Mouse (Mus musculus) kidney, postnatal 0 days (tissue): ENCODE measurements around the gene Afap1l2. TPM values are rescaled to one million over a fixed set of nuclear protein-coding genes. Genes with fewer than 3 reads are reported as not detected.

Experiments used
- ATAC-seq: fragments of 200-750 bp; cut with Nextera tagmentation; replicated peaks from 2 replicates; pipeline ENCODE4 v1.8.0; 2017; ENCODE audit warnings: low read depth, moderate number of reproducible peaks, moderate TSS enrichment, moderate library complexity; ENCODE audit not compliant: low FRiP score
- DNase-seq: peaks from one replicate; pipeline ENCODE4 v3.0.0-alpha.2; 2016; ENCODE audit warnings: low spot score
- H3K27ac ChIP-seq: fragments of 300-500 bp; sonication (generic); 2 replicates; pipeline ENCODE4 v1.5.1; 2014; ENCODE audit warnings: mild to moderate bottlenecking
- H3K27me3 ChIP-seq: fragments of 300-500 bp; sonication (generic); 2 replicates; pipeline ENCODE4 v1.6.1; 2014; ENCODE audit warnings: low read length, mixed read lengths; ENCODE audit not compliant: insufficient read depth
- H3K36me3 ChIP-seq: fragments of 300-500 bp; sonication (generic); 2 replicates; pipeline ENCODE4 v1.6.1; 2014; ENCODE audit warnings: low read length, mixed read lengths; ENCODE audit not compliant: insufficient read depth
- H3K4me1 ChIP-seq: fragments of 300-500 bp; sonication (generic); replicated peaks from 2 replicates; pipeline ENCODE4 v1.6.1; 2014; ENCODE audit warnings: antibody characterized with exemption, low read length, mixed read lengths; ENCODE audit not compliant: insufficient read depth
- H3K4me2 ChIP-seq: fragments of 300-500 bp; sonication (generic); 2 replicates; pipeline ENCODE4 v1.6.1; 2014; ENCODE audit warnings: mild to moderate bottlenecking, low read length, moderate library complexity, mixed read lengths
- H3K4me3 ChIP-seq: fragments of 300-500 bp; sonication (generic); replicated peaks from 2 replicates; pipeline ENCODE4 v1.5.1; 2014; ENCODE audit warnings: low read depth, low read length
- H3K9ac ChIP-seq: fragments of 300-500 bp; sonication (generic); 2 replicates; pipeline ENCODE4 v1.6.1; 2014; ENCODE audit warnings: low read depth, low read length
- H3K9me3 ChIP-seq: fragments of 300-500 bp; sonication (generic); replicated peaks from 2 replicates; pipeline ENCODE4 v1.6.1; 2016; ENCODE audit warnings: low read length, inconsistent platforms, mixed read lengths
- CTCF ChIP-seq: IDR thresholded peaks from 2 replicates; pipeline ENCODE4 v1.5.1; 2016; ENCODE audit warnings: antibody characterized with exemption, low read depth, mild to moderate bottlenecking, moderate library complexity
- WGBS: fragments of 180-500 bp; shearing (Covaris S2); extraction: QIAGEN DNeasy Blood & Tissue Kit; methylation state at CpG from one replicate; pipeline ENCODE4 v1.1.7; 2014; 5-methylcytosine and 5-hydroxymethylcytosine counted together
- polyA plus RNA-seq: library from polyadenylated mRNA; unstranded; fragments of >200 nt; fragmentation: Nextera tagmentation; extraction: Ambion mirVana; gene quantifications from 2 replicates; pipeline ENCODE4 v1.2.1, GENCODE M21; 2015

The Afap1l2 gene
- polyA plus RNA-seq, 1 experiment from 2014 or later = 21.3 TPM

DNA sequence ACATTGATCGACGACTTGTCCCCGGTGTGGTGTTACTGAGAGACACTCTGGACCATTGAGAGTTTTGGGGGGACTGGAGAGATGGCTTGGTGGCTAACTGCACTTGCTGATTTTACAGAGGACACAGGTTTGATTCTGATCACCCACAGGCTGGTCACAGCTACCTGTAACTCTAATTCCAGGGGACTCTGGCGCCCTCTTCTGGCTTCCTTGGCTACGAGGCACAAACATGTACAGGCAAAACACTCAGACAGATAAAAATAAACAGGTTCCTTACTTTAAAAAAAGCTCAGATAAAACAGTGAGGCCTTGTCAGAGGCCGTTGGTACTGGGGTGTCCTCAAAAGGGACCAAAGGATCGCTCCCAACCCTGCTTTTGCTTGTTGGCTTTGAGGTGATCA is 72.3 kb downstream of the Afap1l2 start:
- Histone ChIP-seq H3K36me3 (peaks cover 4% of the 10 kb centered on the region; the same call in 1 of the 2 replicates), H3K9ac (no peak overlapping the region), H3K9me3 (no peaks in the 10 kb centered on the region), H3K4me2 (no peak overlapping the region), H3K27me3 (no peaks in the 10 kb centered on the region), H3K27ac (no peak overlapping the region), H3K4me1 (no peaks in the 10 kb centered on the region), H3K4me3 (no peak overlapping the region)
- no peak for DNase-seq
- 90% methylated on average over 7 of the region's 7 CpGs for WGBS
- no peak for ATAC-seq
- peak; percentile 43 for TF ChIP-seq CTCF

DNA sequence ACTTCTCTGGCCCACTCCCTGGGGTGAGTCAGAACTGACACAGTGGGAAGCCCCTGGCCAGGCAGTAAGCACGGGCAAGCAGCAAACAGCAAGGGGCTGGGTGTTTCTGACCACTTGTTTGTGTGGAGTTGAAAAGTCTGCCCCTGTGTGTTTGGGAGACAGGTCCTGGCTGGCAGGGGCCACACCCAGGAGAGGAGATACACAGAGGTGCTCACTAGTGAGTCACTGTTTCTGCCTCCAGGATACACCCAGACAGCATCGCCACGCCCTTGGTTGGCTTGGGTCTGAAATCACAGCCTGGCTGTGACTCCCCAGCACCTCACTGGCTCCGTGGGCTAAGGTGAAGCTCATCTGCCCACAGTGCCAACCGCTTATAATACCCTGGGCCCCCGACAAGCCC is 72.9 kb downstream of the Afap1l2 start:
- no peaks in the 10 kb centered on the region for H3K9me3 ChIP-seq
- H3K9ac ChIP-seq = no peak overlapping the region
- H3K4me2 ChIP-seq = no peak overlapping the region
- no peak overlapping the region for H3K4me3 ChIP-seq
- peaks cover 4% of the 10 kb centered on the region; the same call in 1 of the 2 replicates for H3K36me3 ChIP-seq
- no peak for TF ChIP-seq CTCF
- H3K4me1 ChIP-seq = no peaks in the 10 kb centered on the region
- H3K27me3 ChIP-seq = no peaks in the 10 kb centered on the region
- ATAC-seq = no peak
- 80% methylated on average over 6 of the region's 6 CpGs for WGBS
- H3K27ac ChIP-seq = no peak overlapping the region
- no peak for DNase-seq

DNA sequence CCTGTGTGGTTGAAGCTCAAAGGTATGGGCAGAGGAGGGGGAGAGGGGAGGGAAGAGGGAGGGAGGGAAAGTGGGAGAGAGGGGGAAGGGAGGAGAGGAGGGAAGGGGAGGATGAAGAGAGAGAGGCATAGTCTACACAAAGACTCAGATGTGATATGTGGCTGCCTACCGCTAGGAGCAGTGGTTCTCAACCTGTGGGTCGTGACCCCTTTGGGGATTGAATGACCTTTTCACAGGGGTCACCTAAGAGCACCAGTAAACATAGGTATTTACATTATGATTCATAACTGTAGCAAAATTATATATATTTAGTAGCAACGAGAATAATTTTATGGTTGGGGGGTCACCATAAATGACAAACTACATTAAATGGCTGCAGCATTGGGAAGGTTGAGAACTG is 74.2 kb downstream of the Afap1l2 start:
- H3K4me1 ChIP-seq = no peaks in the 10 kb centered on the region
- H3K27ac ChIP-seq = no peak overlapping the region
- 80% methylated on average over 3 of the region's 3 CpGs for WGBS
- no peak overlapping the region for H3K4me3 ChIP-seq
- no peak overlapping the region for H3K4me2 ChIP-seq
- no peak overlapping the region for H3K9ac ChIP-seq
- no peaks in the 10 kb centered on the region for H3K27me3 ChIP-seq
- no peaks in the 10 kb centered on the region for H3K9me3 ChIP-seq
- peaks cover 4% of the 10 kb centered on the region; the same call in 1 of the 2 replicates for H3K36me3 ChIP-seq
- no peak for ATAC-seq
- no peak for DNase-seq
- TF ChIP-seq CTCF = no peak

DNA sequence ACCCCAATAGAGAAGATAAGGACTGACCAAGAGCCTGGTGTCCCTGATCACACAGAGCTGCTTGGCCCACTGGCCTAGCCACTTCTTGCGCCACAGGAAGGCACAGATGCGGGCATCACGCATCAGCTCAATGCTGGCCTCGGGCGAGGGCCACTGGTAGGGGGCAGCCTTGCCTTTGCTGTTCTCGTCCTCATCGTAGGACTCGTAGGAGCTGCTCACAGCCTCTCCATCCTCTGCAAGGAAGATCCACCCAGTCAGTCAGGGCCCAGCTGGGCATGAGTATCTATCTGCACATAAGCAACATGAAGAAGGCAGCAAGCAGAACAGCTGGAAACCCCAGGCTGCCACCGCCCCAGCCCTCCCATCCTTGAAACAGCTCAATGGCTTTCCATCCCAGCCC is 78.0 kb downstream of the Afap1l2 start:
- 82% methylated on average over 9 of the region's 9 CpGs for WGBS
- peak; percentile 41; the same call in 1 of the 2 replicates for TF ChIP-seq CTCF
- Histone ChIP-seq H3K9ac (no peak overlapping the region), H3K9me3 (no peaks in the 10 kb centered on the region), H3K36me3 (0 out of 2 replicates have a peak, but pooled peaks cover 4% of the 10 kb centered on the region), H3K4me1 (no peaks in the 10 kb centered on the region), H3K27ac (no peak overlapping the region), H3K4me2 (no peak overlapping the region), H3K27me3 (no peaks in the 10 kb centered on the region), H3K4me3 (no peak overlapping the region)
- DNase-seq (no peak), ATAC-seq (no peak)

DNA sequence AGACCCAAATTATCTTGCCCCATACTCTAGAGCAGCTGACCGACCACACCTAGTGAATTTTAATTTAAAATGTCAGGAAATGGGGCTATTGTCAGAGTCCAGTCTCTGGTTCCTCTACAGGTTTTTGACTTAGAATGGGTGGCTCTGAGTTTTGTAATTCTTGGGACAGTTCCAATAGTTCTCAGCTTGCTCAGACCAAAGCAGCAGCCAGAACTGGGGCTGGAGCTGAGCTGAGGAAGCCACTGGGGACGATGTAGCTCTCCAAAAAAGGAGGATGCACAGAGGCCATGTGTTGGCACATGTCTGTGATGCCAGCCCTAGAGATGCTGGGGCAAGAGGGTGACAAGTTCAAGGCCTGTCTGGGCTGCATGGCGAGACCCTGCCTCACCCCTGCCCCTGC is 78.6 kb downstream of the Afap1l2 start:
- no peak for ATAC-seq
- WGBS = 53% methylated on average over 3 of the region's 3 CpGs
- Histone ChIP-seq H3K36me3 (0 out of 2 replicates have a peak, but pooled peaks cover 4% of the 10 kb centered on the region), H3K9ac (no peak overlapping the region), H3K4me1 (no peaks in the 10 kb centered on the region), H3K4me3 (no peak overlapping the region), H3K27me3 (no peaks in the 10 kb centered on the region), H3K27ac (no peak overlapping the region), H3K9me3 (no peaks in the 10 kb centered on the region), H3K4me2 (no peak overlapping the region)
- no peak for TF ChIP-seq CTCF
- DNase-seq = peak; percentile 61

DNA sequence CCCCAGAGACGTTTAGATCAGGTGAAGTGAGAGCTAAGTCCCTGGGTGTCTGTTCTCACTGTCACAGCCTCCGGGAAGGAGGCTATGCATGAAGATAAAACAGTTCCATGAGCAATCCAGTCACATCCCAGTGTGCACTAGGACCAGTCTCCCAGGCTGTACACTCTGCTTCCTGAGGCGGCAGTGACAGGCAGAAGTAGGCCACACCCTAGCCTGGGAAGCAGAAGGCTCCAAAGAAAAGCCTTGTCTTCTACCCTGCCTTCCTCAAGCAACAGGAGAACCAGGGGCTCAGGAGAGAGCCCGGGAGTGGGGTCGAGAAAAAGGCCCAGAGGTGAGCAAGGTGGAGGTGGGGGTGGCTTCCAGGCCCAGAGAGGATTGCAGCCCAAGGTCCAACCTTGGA is 86.3 kb downstream of the Afap1l2 start:
- Histone ChIP-seq H3K27me3 (no peaks in the 10 kb centered on the region), H3K4me3 (no peak overlapping the region), H3K4me2 (no peak overlapping the region), H3K9ac (no peak overlapping the region), H3K9me3 (no peaks in the 10 kb centered on the region), H3K27ac (no peak overlapping the region), H3K4me1 (no peaks in the 10 kb centered on the region), H3K36me3 (no peaks in the 10 kb centered on the region)
- no peak for TF ChIP-seq CTCF
- 70% methylated on average over 5 of the region's 5 CpGs for WGBS
- DNase-seq = no peak
- ATAC-seq = no peak

DNA sequence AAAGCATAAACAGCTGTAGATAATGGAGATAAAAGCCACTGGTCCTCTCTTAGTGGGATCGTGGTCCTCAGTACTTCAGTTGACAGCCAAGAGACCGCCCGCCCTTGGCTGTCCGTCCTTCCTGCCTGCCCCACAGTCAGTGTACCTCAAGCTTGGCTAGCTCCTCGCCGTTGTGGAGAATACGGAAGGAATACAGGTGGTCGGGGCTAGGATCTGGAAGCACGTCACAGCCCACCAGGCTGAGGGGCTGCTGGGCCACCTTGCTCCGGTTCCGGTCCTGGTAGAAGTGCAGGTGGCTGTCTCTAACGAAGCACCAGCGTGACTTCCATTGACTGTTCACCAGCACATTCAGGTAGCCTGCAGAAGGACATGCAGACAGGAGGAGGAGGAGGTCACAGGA is 87.8 kb downstream of the Afap1l2 start:
- Histone ChIP-seq H3K9ac (no peak overlapping the region), H3K27ac (peak overlapping the region; percentile 69), H3K9me3 (no peaks in the 10 kb centered on the region), H3K4me1 (no peaks in the 10 kb centered on the region), H3K4me3 (no peak overlapping the region), H3K4me2 (no peak overlapping the region), H3K27me3 (no peaks in the 10 kb centered on the region), H3K36me3 (0 out of 2 replicates have a peak, but pooled peaks cover 3% of the 10 kb centered on the region)
- TF ChIP-seq CTCF = no peak
- 0 out of 2 replicates have a peak, but pooled peaks have one; percentile 4 for ATAC-seq
- DNase-seq = no peak
- WGBS = 85% methylated on average over 13 of the region's 13 CpGs
